Mouse (Mus musculus): ENCODE data around the gene Cyp2w1. TPM values are rescaled to one million over a fixed set of nuclear protein-coding genes. Genes with fewer than 3 reads are reported as not detected.

Cyp2w1 gene
- total and polyA plus RNA-seq, 3 experiments = not detected

DNA sequence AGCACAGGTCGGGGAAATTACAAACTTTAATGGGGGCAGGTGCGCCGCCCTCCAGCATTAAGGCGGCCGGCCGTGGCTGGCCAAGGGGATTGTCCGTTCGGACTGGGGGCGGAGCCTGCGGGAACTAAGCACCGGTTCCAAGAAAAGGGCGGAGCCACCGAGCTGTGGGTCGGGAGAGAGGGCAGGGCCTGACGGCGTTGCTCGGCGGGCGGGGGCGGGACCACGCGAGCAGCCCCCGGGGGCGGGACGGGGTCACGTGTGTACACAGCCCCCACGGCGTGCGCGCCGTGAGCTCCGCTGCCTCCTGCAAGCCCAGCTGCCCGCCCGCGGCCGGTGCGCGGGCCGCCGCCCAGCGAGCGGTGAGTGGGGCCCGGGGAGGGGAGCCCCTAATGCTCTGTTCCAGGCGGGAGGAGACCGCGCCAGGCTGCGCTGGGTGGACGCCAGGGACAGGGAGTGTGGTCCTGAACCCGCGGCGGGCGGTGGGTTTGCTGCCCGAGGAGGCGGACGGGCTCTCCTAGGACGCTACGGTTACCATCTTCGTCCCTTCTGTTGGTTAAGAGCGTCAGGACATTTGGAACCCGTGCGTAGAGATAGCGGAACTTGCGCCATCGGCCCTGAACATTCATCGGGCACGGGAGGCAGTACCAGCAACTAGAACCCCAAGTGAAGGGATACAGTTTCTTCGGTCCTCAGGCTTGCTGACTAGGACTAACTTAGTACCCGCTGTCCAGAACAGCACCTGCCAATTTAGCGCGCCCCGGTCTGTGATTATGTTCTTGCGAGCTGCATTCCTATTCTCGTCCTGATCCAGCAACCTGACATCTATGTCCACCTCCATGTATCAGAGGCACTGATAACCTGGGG, 28.2 kb downstream of the Cyp2w1 start:
- H3K36me3 ChIP-seq (ENCODE audit: control insufficient read depth in 1 of 2, insufficient read depth in 2 of 2, low read length in 2 of 2) = peaks cover 0 to 30% of the 10 kb centered on the region in 2 experiments; a peak in 2 of 4 replicates
- H3K27me3 ChIP-seq (ENCODE audit: control insufficient read depth in 1 of 2, insufficient read depth in 2 of 2, low read length in 2 of 2) = no peaks in the 10 kb centered on the region
- peaks cover 18 to 36% of the 10 kb centered on the region in 2 experiments for H3K4me1 ChIP-seq (ENCODE audit: control insufficient read depth in 1 of 2, insufficient read depth in 2 of 2, low read length in 2 of 2)
- no peaks in the 10 kb centered on the region for H3K9me3 ChIP-seq (replicated peaks; ENCODE audit: insufficient read depth, low read length)
- H3K9ac ChIP-seq (ENCODE audit: control insufficient read depth, low read depth, low read length, poor library complexity, severe bottlenecking) = peak overlapping the region; percentile 81
- H3K79me2 ChIP-seq (ENCODE audit: control insufficient read depth, insufficient read depth, low read length, poor library complexity) = peaks cover 14% of the 10 kb centered on the region
- H3K27ac ChIP-seq (ENCODE audit: control insufficient read depth, low read depth, low read length) = peak overlapping the region; percentile 98
- TF ChIP-seq TCF12 (IDR thresholded peaks at IDR 0.05; ENCODE audit: low read depth, low read length) (peak; percentile 4; the same call in 1 of the 2 replicates), BHLHE40 (IDR thresholded peaks at IDR 0.05; ENCODE audit: borderline replicate concordance, low read depth, low read length) (peak; percentile 88), KAT2A (conservative IDR thresholded peaks at IDR 0.05; ENCODE audit: low read depth, low read length) (no peak), USF2 (IDR thresholded peaks at IDR 0.05; ENCODE audit: borderline replicate concordance in 1 of 2, insufficient read depth in 1 of 2, low read depth in 1 of 2, low read length in 2 of 2) (peak in 1 of 2 experiments; percentile 56; a peak in 1 of 4 replicates), CHD2 (IDR thresholded peaks at IDR 0.05; ENCODE audit: low read length) (no peak), SIN3A (IDR thresholded peaks at IDR 0.05; ENCODE audit: low read length) (0 out of 2 replicates have a peak, but pooled peaks have one; percentile 52), ETS1 (IDR thresholded peaks at IDR 0.05; ENCODE audit: low read depth, low read length) (peak; percentile 56; the same call in 1 of the 2 replicates), MXI1 (IDR thresholded peaks at IDR 0.05; ENCODE audit: low read depth, low read length) (peak; percentile 93), HCFC1 (IDR thresholded peaks at IDR 0.05; ENCODE audit: low read depth, low read length) (0 out of 2 replicates have a peak, but pooled peaks have one; percentile 23), USF1 (IDR thresholded peaks at IDR 0.05; ENCODE audit: low read depth, low read length) (peak; percentile 93), RCOR1 (IDR thresholded peaks at IDR 0.05; ENCODE audit: low read depth, low read length) (no peak), EP300 (IDR thresholded peaks at IDR 0.05; ENCODE audit: low read depth in 1 of 2, low read length in 2 of 2) (peak in 1 of 2 experiments; percentile 34; a peak in 1 of 4 replicates), MAX (IDR thresholded peaks at IDR 0.05; ENCODE audit: low read length) (peak; percentile 81)
- peak; percentile 90 for DNase-seq (ENCODE audit: low read depth, low spot score)
- peak overlapping the region; percentile 66 to 83 for H3K4me3 ChIP-seq (ENCODE audit: control insufficient read depth in 1 of 2, insufficient read depth in 1 of 2, low read depth in 2 of 2, low read length in 2 of 2)

DNA sequence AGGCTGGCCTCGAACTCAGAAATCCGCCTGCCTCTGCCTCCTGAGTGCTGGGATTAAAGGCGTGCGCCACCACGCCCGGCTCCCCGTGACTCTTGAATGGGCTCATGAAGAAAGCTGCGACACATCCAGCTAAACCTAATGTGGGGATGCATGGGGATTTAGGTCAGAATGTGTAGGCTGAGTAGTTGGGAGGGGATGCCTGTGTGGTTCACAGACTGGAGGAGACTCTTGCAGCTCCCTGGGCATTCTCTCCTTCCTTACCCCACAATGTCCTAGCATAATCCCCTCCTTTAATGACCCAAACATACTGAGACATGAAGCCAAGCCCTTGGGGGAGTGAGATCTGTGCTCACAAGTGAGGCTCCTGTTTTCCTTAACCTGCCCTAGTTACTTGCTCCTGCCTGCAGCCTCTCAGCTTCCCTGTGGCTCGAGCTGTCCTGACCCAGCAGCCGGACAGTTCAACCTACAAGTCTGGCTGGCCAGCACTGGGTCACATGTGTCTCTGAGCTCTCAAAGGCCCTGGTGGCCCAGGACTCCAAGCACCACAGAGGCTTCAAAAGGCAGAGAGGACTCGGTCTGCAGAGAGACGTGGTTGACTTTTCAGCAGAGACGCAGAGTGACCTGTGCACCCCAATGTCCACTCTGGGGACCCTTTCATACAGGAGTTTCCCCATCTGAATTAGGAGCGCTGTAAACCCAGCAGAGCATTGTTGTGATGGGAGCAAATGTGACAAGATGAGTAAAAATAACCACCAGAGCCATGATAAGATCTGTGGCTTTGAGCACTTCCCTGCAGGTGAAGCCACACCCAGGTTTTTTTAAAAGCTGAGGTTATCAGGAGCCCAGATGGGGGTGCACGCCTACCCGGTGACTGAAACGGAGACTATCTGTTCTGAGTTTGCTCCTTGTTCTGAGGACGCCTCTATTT, 29.4 kb downstream of the Cyp2w1 start:
- peaks cover 14% of the 10 kb centered on the region for H3K79me2 ChIP-seq (ENCODE audit: control insufficient read depth, insufficient read depth, low read length, poor library complexity)
- no peaks in the 10 kb centered on the region for H3K27me3 ChIP-seq (ENCODE audit: control insufficient read depth in 1 of 2, insufficient read depth in 2 of 2, low read length in 2 of 2)
- H3K27ac ChIP-seq (ENCODE audit: control insufficient read depth, low read depth, low read length) = peak overlapping the region; percentile 98
- peaks cover 18 to 36% of the 10 kb centered on the region in 2 experiments for H3K4me1 ChIP-seq (ENCODE audit: control insufficient read depth in 1 of 2, insufficient read depth in 2 of 2, low read length in 2 of 2)
- peak overlapping the region; percentile 14 to 66; a peak in 3 of 4 replicates for H3K4me3 ChIP-seq (ENCODE audit: control insufficient read depth in 1 of 2, insufficient read depth in 1 of 2, low read depth in 2 of 2, low read length in 2 of 2)
- peak; percentile 92 for DNase-seq (ENCODE audit: low read depth, low spot score)
- H3K9me3 ChIP-seq (replicated peaks; ENCODE audit: insufficient read depth, low read length) = no peaks in the 10 kb centered on the region
- peak overlapping the region; percentile 81 for H3K9ac ChIP-seq (ENCODE audit: control insufficient read depth, low read depth, low read length, poor library complexity, severe bottlenecking)
- H3K36me3 ChIP-seq (ENCODE audit: control insufficient read depth in 1 of 2, insufficient read depth in 2 of 2, low read length in 2 of 2) = peaks cover 0 to 30% of the 10 kb centered on the region in 2 experiments; a peak in 2 of 4 replicates
- TF ChIP-seq UBTF (IDR thresholded peaks at IDR 0.05; ENCODE audit: borderline replicate concordance, insufficient read depth, low read depth, low read length) = no peak
- TF ChIP-seq EP300 (IDR thresholded peaks at IDR 0.05; ENCODE audit: low read depth in 1 of 2, low read length in 2 of 2) = peak; percentile 91 to 95
- no peak for TF ChIP-seq SMC3 (IDR thresholded peaks at IDR 0.05; ENCODE audit: low read depth, low read length)
- no peak for TF ChIP-seq MYB (IDR thresholded peaks at IDR 0.05; ENCODE audit: low read depth, low read length)
- TF ChIP-seq USF2 (IDR thresholded peaks at IDR 0.05; ENCODE audit: borderline replicate concordance in 1 of 2, insufficient read depth in 1 of 2, low read depth in 1 of 2, low read length in 2 of 2) = no peak
- 0 out of 2 replicates have a peak, but pooled peaks have one; percentile 61 for TF ChIP-seq CHD1 (IDR thresholded peaks at IDR 0.05; ENCODE audit: low read depth, low read length)
- peak; percentile 94 for TF ChIP-seq BHLHE40 (IDR thresholded peaks at IDR 0.05; ENCODE audit: borderline replicate concordance, low read depth, low read length)
- no peak for TF ChIP-seq CTCF (IDR thresholded peaks at IDR 0.05 in 2 of 3, conservative IDR thresholded peaks at IDR 0.05 in 1 of 3; ENCODE audit: control insufficient read depth in 1 of 3, insufficient read depth in 1 of 3, low read depth in 2 of 3, low read length in 3 of 3, poor library complexity in 1 of 3, severe bottlenecking in 1 of 3)
- no peak for TF ChIP-seq JUND (IDR thresholded peaks at IDR 0.05; ENCODE audit: low read depth, low read length)
- no peak for TF ChIP-seq CHD2 (IDR thresholded peaks at IDR 0.05; ENCODE audit: low read length)
- peak; percentile 98 for TF ChIP-seq ZNF384 (IDR thresholded peaks at IDR 0.05; ENCODE audit: low read depth, low read length)
- peak; percentile 66; the same call in 1 of the 2 replicates for TF ChIP-seq MYC (IDR thresholded peaks at IDR 0.05; ENCODE audit: low read depth, low read length)
- no peak for TF ChIP-seq ZKSCAN1 (IDR thresholded peaks at IDR 0.05; ENCODE audit: low read depth, low read length)
- 0 out of 2 replicates have a peak, but pooled peaks have one; percentile 50 for TF ChIP-seq TBP (IDR thresholded peaks at IDR 0.05; ENCODE audit: low read depth, low read length)
- 0 out of 2 replicates have a peak, but pooled peaks have one; percentile 23 for TF ChIP-seq ZMIZ1 (IDR thresholded peaks at IDR 0.05; ENCODE audit: low read depth, low read length)
- peak; percentile 99 for TF ChIP-seq ETS1 (IDR thresholded peaks at IDR 0.05; ENCODE audit: low read depth, low read length)
- TF ChIP-seq GATA1 (IDR thresholded peaks at IDR 0.05; ENCODE audit: low read depth, low read length) = peak; percentile 98

Data from MEL (cell line).